Mouse (Mus musculus) lung, postnatal 0 days (tissue): ENCODE results near the gene Nrip2.
A peak's percentile ranks its signal among the peaks of the same experiment; 100 is the strongest.

ENCODE experiments used
- CTCF ChIP-seq: IDR thresholded peaks from 2 replicates; pipeline ENCODE4 v1.5.1; 2016; ENCODE audit warnings: antibody characterized with exemption, mild to moderate bottlenecking
- EP300 ChIP-seq: IDR thresholded peaks from 2 replicates; pipeline ENCODE4 v1.6.1; 2016; ENCODE audit warnings: antibody characterized with exemption, mild to moderate bottlenecking, control low read depth

DNA sequence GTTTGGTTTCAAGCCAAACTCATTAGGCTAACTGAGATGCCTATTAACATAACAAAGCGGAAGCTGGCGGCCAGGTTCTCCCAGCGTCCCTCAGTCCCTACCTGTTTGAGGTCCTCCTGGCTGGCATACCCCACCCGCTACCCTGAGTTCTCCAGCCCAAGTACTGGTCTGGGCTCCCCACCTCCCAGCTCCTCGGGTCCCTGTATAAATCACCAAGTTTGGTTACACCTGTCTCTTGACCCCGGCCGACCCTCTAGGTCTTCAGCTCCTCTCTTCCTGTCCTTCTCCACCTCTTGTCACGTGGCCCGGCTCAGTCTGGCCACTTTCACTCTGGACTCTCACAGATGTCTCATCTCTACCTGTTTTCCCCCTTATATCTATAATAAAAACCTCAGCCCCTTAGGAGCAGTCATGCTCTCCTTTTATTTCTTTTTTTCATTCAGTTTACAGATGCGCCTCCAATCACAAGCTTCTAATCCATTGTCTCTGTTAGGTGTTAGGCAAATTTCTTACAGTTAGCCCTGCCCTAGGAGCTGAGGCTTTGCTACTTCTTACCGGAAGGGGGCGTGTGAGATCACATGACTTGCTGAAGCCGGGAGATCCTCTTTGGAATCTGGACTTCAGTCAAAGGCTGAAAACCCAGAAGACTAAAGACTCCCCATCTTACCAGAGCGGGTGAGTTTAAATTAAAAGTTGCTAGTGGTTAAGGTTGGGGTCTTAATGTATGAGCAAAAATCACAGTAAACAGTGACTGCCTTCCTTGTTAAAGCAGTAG, 46.9 kb downstream of the Nrip2 start:
- TF ChIP-seq EP300 (no peak), CTCF (peak; percentile 84)
